Mouse (Mus musculus) embryo, embryonic 10.5 days (tissue): ENCODE measurements around the gene Gm43517.
A peak's percentile ranks its signal among the peaks of the same experiment; 100 is the strongest.

Experiments used
- DNase-seq: peaks from one replicate; pipeline ENCODE4 v3.0.0-alpha.2; 2015; ENCODE audit warnings: low spot score

Gene Gm43517

DNA sequence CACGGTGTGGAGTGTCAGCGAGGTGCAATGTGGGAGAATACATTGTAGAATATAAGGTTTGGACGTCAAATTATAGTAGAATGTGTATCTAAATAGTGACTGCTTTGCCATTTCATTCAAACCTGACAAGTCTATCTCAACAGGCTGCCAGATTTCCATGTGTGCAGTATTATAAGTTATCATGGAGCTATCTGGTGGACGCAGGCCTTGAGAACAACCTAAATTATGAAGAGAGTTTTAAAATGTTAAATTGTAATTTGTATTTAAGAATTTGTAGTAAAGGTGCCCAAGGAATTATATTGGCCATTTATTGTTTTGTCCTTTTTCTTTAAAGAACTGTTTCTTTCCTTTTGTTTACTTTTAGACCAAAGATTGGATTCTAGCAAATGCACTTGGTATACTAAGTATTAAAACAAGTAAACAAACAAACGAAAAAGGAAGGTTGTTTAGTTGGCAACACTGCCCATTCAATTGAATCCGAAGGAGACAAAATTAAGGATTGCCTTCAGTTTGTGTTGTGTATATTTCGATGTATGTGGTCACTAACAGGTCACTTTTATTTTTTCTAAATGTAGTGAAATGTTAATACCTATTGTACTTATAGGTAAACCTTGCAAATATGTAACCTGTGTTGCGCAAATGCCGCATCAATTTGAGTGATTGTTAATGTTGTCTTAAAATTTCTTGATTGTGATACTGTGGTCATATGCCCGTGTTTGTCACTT is 1.3 kb downstream of the Gm43517 start:
- DNase-seq, result peak; percentile 53

DNA sequence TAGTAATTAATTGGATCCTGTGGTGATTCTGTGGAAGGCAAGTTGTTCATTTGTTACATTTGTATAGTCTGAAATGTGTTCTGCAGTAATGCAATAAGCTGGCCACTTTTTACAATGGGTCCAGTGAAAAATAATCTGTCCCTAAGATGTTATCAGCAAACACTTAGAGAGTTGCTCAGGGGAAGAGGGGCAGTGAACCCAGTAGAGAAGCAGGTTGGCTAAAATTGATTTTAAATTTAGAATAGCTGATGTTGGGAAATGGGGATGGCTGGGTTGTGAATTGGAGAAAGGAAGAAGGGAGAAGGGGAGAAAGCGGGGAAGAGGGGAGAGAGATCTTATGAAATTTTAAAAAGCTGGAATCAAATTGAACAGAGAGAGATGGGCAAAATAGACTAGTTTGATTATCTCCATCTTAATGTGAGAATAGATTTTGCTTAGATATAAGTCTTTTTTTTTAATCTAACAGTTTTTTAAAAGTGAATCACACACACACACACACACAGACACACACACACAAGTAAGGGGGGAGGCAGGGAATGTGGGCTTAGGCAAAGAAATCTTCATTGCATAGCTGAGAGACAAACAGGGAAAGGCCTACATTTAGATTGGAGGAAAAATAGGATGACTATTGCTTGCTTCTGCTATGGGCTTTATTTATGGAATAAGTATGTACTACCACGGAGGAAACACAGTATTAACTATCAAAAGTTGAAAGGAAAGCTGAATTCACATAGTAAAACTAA is 3.1 kb downstream of the Gm43517 start:
- peak; percentile 43 for DNase-seq

DNA sequence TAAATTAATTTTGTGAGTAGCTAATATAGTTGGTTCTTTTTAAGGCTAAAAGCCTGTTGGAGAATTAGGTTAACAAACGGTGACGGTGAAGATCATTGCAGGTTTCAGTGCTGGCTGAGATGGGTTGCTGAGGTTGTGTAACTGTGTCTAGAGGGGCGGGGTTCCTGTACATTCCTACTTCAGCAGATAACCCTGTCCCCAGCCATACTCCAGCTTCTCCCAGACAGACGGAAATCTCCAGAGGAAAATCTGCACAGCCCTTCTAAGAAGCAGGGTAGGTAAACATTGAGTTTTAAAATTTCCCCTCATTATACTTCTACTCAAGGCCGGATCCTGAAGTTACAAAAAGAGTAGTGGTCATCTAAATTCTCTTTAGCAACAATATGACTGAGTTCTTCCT is 4.7 kb downstream of the Gm43517 start:
- DNase-seq, result peak; percentile 50

DNA sequence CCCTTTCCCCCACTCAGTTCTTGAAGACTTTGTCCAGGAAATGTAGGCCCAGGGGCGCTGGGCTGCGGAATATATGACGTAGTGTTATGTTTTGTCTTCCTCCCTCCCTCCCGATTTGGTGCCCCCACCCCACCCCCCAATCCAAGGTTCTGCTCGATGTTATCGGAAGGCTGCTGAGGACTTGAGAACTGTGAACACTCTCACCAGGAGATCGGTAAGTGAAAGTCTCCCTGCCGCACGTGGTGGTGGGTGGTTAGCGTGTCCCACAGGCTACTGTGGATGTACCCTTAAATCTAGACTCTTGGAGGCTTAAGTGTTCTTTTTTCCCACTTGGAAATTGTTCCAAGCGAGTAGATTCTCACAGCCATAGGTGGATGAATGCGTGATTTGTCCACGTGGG is 5.3 kb downstream of the Gm43517 start:
- no peak for DNase-seq

DNA sequence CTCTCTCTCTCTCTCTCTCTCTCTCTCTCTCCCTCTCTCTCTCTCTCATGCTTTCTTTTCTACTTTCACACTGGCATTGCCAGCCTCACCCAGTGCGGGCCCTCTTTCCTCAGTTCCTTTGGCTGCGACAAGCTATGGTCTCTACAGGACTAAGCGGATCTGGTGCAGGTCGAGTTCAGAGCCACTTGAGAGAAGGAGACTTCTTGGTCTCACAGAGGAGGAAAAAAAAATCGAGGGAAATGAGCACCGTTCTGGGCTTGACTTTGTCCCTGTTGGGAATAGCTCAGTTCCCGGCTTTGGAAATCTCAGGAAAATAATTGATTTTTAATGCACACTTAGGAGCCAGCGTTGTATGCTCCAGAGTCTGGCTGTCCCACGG is 5.9 kb downstream of the Gm43517 start:
- DNase-seq, result peak; percentile 55

DNA sequence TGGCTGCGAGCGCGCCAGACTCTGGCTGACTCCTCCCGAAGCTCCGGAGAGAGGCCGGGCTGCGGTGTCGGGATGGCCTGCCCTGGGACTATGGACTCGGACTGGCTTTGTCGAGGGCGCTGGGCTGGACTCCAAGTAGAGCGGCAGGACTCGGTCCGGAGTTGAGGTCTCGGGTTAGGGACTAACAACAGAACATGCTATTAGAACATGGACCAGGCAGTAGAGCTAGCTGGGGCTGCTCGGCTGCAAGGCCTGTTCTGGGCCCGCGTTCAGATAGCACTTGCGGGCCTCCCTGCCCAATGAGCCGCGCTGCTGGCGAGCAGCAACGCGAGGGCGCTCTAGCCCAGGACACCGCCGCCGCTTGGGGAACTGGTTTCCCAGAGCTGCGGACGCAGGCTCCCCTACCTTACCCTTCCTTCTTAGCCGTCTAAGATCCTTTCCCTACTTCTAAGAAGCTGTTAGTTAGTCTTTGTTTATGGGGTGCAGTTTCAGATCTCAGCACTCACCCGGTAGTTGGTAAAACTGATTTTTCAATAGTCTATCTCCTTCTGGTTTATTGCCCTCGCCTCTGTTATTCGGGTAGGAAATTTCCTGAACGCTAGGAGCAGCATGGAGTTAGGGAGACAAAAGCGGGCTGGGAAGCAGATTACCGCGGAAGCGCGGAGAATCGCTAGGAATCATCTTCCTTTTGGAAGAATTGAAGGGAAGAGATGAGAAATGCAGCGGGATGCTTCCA is 6.5 kb downstream of the Gm43517 start:
- peak; percentile 89 for DNase-seq

DNA sequence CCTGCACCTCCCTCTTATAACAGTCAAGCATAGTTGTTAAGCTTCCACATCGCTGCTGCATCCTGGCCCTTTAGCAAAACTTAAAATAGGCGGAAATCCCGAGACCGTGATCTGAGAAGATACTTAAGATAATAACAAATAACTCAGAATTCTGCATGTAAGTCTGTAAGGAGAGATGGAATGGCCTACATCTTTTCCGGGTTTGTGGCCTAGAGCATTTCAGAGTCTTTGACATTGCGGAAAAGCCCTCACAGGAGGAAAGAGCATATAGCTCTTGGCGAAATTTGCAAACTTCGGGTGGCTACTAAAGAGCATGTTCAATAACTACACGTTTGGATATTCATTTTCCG is 7.0 kb downstream of the Gm43517 start:
- no peak for DNase-seq

DNA sequence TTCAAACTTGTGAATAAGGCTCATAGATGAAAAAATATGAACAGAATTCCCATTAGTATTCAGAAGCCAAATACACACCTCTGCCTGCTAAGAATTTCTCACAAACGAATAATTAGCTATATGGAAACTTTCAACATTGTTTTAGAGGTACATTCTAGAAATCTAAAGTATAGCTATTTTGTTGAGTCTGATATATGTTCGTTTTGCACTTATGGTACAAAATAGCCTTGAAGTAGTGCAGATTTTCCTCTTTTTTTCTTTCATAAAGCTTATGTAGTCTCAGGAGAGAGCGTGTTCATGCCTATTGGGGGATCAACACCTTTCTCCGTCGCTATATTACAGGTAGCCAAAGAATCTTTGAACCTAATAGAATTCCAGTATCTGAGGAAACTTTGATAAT is 7.9 kb downstream of the Gm43517 start:
- DNase-seq, result peak; percentile 40

DNA sequence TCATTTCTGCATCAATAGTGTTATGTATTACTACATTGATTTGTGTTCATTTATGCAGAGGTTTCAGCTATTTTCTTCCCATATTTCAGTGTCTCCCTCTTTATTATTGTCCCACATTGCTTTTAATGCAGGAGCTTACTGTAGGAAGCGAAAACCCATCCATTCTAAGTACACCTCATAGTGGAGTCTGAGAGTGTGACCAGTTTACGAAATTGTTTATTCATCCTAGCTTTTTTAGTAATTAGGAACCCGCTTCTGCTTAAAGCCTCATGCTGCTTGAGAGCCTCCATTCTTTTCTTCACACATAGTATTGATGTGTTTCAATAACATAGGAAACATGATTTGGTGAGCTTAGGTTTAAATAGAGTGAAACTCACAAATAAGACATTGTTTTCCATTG is 8.7 kb downstream of the Gm43517 start:
- peak; percentile 54 for DNase-seq

DNA sequence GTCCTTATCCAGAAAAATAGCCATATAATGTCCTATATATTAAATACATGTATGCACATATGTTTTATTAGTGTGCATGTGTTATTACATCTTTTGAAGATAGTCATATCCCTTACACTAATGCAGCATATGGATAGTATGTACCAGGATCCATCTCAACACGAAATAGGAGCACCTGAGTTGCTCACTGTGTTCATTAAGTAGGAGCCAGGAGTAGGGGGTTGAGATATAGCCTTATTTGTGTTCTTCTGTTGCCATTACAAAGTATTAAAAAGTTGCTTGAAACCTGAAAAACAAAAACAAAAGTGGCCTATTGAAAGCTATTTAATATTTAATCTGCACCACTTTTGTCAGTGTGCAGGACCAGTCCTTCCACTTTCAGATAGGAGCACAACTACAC is 9.2 kb downstream of the Gm43517 start:
- peak; percentile 31 for DNase-seq

DNA sequence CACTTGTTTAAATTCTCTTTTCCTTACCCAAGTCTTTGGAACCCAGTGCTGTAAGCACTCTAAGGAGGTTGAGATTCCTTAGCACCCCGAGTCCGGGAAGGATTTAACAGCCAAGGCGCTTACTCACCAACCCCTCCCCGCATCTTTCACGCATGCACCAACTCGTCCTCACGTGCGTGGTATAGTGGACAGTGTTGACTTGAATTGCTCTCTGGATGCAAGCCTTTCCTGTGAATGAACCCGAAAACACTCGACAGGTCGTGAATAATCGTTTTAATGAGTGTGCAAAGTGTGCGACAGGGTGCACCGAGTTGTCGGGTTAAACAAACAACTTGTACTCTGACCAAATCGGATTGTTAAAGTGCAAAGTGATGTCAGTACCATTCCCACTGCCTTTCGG is 9.9 kb downstream of the Gm43517 start:
- DNase-seq, result peak; percentile 71

DNA sequence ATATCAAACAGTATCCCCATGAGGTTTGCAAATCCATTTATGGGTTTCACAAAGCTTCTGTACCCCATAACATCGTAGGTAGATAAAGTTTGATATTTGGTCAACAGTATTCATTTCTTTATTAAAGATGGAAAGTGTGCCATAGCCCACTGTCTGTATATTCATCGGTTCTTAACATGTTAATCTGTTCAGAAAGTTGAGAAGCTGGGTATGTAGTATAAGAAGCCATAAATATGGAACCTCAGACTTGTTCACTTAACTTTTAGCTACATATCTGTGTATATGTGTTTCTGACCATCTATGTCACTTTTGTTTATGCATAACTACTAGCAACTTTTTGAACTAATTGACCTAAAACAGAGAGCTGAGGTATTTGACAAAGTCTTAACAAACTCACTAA is 11.0 kb downstream of the Gm43517 start:
- peak; percentile 47 for DNase-seq

DNA sequence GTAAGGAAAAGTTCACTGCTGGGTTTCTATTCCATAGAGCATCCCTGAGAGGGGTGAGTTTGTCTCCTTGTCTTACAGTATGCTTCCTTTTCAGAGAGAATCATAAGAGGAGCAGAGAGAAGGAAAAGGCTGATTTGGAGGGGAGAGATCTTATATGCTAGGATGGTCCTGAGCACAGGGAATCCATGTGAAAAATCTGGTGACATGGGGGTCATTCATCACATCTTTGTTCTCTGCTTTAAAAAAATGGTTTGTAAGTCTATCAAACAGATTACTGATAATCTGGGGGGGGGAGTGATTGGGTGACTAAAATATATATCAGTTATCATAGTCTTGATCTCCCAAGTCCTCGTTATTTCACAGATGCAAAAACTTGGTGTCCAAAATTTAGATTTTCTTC is 11.8 kb downstream of the Gm43517 start:
- DNase-seq, result peak; percentile 46

DNA sequence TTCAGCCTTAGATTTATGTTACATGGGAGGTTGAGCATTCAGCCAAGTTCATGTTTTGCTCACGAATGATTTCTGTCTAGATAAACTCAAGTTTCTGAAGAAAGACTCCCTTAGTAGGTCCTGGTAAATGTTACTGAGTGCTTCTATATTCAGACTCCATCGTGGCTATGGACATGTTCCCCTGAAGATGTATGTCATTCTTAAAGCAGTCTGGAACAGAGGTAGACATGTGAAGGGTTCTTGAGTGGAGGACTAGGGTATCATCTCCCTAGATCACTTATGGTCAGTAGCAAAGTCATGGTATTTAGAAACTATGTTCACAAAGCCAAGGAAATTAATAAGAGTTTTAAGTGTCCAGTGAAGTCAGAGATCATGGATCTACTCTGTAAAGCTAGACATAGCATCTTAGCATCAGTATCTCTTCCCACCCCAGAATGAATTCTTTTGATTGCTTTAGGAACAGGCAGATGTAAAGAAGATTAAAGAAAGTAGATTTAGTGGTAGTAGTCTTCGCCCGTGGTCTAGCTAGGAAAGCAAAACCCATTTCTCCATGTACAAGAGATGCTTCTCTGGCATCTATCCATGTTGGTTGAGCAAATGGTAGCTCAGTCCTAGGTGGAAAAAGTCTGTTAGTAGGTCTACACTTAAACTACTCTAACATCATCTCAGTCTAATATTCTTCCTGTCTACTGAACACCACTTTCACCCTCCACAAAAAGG is 12.6 kb downstream of the Gm43517 start:
- DNase-seq, result peak; percentile 23

DNA sequence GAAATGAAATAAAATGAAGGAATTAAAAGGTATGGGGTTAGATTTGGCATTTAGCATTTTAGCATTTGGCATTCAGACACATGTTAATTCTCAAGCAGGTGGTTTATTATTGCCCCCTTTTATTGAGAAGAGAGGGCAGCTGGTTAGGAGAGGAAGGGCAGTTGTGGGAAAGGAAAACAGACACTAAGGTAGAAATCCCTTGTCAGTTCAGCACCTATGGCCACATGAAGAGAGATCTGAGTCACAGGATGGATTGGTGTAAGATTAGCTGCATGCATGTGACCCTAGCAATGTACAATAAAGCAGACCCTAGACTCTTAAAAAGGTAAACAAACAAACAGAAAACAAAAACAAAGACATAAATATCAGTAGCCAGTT is 13.2 kb downstream of the Gm43517 start:
- DNase-seq, result peak; percentile 12

DNA sequence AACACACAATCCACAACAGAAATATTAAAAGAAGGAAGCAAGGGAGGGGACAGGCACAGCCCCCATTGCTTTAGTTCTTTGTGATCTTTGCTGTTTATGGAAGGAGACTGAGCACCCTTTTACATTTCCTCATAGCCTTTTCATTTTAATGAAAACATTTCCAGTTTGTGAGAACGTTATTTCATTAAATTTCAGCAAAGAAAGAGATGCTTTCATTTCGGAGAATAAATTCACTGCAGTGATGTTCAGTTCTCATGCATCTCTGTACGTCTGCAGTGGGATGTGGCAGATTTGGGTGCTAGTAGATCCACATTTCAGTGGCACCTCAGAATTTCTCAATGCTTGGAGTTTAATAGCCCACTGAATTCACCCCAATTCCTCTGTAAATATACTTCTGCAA is 13.7 kb downstream of the Gm43517 start:
- DNase-seq, result peak; percentile 24

DNA sequence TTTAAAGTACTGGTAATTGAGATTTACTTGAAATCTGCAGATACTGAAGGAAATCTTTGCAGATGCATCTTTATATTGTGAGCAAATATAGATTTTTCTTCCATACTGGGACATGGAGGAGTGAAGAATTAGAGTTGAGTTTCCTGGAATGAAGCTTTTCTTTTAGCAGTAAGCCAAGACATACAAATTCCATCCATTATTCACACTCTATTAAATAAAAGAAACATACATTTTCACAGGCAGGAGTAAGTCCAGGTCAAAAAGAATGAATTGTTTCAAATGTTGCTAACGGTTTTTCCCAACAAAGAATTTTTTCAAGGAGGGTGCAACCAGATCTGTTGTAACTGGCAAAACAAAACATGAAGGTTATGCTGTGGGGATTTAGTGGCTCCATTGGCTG is 14.6 kb downstream of the Gm43517 start:
- DNase-seq, result no peak

DNA sequence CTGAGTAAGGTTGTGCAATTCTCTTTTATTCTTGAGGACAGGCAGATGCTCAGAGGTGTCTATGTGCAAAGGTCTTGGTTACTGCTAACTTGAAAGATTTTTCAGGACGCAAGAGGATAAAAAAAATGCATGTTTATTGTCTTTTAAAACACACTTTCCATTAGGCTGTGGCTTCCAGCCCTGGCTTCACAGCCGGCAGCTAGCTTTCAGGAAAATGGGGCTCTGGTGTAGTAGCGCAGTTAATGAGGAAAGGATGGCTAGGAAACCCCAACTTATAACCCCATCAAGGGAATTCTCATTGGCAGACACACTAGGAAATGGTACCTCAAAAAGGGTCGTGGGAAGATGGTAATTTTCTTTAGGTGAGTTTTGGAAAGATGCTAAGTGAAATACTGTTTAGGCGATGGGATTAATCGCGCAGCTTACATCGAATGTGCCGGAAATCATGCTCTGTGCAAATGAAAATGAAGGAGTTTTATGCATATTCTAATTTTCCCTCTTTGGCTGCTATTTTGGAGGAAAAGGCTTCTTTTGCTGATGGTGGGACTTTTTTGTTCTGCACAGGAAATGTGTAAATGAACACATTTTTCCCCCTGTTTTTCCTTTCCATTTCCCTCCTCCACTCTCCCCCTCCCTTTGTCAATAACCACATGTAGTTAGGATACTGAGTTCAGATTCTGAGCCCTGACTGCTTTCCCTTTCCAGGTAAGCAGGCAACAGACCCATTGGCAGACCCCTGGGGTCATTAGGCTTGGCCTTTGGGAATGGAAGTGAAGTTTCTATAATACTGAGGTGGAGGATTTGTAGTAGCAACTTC is 15.3 kb downstream of the Gm43517 start:
- peak; percentile 42 for DNase-seq

DNA sequence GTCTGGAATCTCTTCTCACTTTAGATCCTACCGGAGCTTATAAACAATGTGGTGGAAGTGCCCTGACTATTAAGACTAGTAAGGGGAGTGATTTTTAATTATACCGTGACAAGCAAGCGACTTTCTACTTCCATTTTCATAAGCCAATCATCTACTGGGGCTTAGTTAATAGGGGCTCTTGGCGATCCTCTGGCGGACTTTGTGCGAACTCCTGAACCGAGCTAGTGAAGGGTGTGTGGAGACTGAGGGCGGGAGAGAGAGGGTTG is 15.8 kb downstream of the Gm43517 start:
- DNase-seq, result no peak

DNA sequence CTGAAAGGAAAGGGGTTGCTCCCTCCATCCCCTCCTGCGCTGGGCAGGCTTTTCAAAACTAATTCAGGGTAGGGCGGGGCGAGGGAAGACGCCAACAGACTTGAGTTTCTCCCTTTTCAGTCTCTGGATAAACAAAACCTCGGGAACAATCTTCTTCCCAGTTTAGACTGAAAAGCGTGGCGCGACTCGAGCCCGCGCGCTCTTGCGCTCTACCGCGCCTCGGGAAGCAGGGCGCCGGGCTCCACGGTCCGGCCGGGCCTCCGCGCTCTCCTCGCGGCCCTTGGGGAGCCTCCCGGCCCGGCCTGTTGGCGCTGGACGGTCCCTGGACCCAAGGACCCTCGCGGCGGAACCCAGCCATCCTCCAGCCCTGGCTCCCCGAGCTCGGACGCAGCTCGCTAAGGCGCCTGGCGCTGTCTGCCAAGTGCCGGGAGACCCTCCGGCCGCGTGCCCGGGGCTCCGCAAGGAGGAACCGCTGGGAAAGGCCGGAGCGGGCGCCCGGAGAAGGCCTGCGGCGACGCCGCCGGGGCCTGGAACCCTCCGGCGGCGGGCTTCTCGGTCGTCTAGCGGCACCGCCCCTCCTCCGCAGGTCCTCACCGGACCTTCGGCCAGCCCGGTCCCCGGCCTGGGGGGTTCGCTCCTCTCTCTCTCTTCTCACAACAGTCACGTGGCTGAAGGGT is 16.3 kb downstream of the Gm43517 start:
- peak; percentile 79 for DNase-seq

DNA sequence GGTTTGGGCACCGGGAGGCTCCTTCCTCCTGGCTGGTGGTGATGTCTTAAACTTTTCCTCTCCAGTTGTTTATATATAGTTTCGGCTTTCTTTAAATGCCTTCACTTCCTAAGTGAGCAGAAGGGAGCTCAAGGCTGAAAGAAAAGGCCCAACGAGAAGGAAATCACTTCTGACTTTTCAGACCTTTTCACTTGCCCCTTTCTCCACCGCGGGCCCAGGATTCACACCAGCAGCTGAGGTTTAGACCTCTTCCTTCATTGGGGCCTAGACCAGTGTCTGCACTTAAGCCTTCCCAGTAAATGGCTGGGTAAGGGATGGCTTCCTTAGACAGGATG is 16.8 kb downstream of the Gm43517 start:
- DNase-seq, result peak; percentile 49

DNA sequence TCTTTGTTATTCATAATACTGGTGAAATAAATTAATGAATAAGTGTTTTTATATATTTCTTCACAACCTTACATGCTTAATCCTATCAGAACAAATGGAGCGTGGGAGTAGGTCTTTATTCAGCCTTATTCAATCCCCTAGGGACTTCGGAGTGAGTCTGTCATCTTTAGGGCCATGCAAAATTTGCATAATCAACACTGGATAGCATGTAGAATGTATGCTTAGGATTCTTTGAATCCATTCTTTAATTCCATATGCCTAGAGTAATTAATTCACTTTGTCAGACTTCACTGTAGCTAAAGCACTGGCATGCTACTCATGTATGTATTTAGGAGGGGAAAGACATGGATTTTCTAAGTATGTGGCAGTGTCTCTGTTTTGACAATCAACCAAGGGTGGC is 24.9 kb downstream of the Gm43517 start:
- DNase-seq, result no peak
